Mouse (Mus musculus): ENCODE data around the gene Ppp1r14c. TPM values are rescaled to one million over a fixed set of nuclear protein-coding genes. Genes with fewer than 3 reads are reported as not detected.

The Ppp1r14c gene
- total RNA-seq (2021) = 10 to 100 TPM; 78.5 to 82.6 TPM
- long read RNA-seq, experiment 1, transcript Ppp1r14c-201 (4 exons, 2,617 nt) = major isoform, 148 of 157 reads
- long read RNA-seq, experiment 1, partial matches to known transcripts = 5 of 157 reads
- long read RNA-seq, experiment 1, other reads (novel, unspliced or antisense) = 2 of 157 reads
- long read RNA-seq, experiment 2, transcript Ppp1r14c-201 (4 exons, 2,617 nt) = major isoform, 170 of 179 reads
- long read RNA-seq, experiment 2, partial matches to known transcripts = 2 of 179 reads
- long read RNA-seq, experiment 2, other reads (novel, unspliced or antisense) = 4 of 179 reads

- Histone ChIP-seq H3K27ac (peak within 1 kb of the TSS; percentile 93), H3K4me3 (peak within 1 kb of the TSS; percentile 85)
- peak; percentile 75 for DNase-seq
- intact Hi-C loops (cut with DNase I) = loop anchor here (1.0 to 2.0 kb wide), 2 partner anchors 29 to 49 kb away; no protein-coding TSS in a partner anchor
- no peak for TF ChIP-seq CTCF (IDR thresholded peaks at IDR 0.05)
These were observed at the start of gene Ppp1r14c for GRCm38 (mm10) chr10:3366036-3366869. Gene Ppp1r14c (plus strand): TSS chr10:3366057.

- Histone ChIP-seq H3K27ac (no peak overlapping the region), H3K4me3 (no peak overlapping the region)
- TF ChIP-seq CTCF (IDR thresholded peaks at IDR 0.05) = no peak
- intact Hi-C loops (cut with DNase I) = no loop called here
- no peak for DNase-seq
These were observed 44.5 kb upstream of the Ppp1r14c start for GRCm38 (mm10) chr10:3321406-3321805.

GRCm38 (mm10) chr10:3325447-3325846, 40.4 kb upstream of the Ppp1r14c start:
- Histone ChIP-seq H3K27ac (no peak overlapping the region), H3K4me3 (no peak overlapping the region)
- TF ChIP-seq CTCF (IDR thresholded peaks at IDR 0.05) = peak; percentile 59
- intact Hi-C loops (cut with DNase I) = no loop called here
- peak; percentile 35 for DNase-seq

- intact Hi-C loops (cut with DNase I) = loop anchor here (1.0 to 5.0 kb wide), 2 partner anchors 198 to 609 kb away; no protein-coding TSS in a partner anchor
- H3K4me3 ChIP-seq = no peak overlapping the region
- TF ChIP-seq CTCF (IDR thresholded peaks at IDR 0.05) = no peak; the same call in 1 of the 2 replicates
- no peak overlapping the region for H3K27ac ChIP-seq
- peak; percentile 73 for DNase-seq
These were observed 33.0 kb upstream of the Ppp1r14c start for GRCm38 (mm10) chr10:3332880-3333279.

GRCm38 (mm10) chr10:3334570-3334969, 31.3 kb upstream of the Ppp1r14c start:
- TF ChIP-seq CTCF (IDR thresholded peaks at IDR 0.05) = no peak
- no peak overlapping the region for H3K4me3 ChIP-seq
- no peak for DNase-seq
- no peak overlapping the region for H3K27ac ChIP-seq
- intact Hi-C loops (cut with DNase I) = loop anchor here (5.0 kb wide), 1 partner anchor 608 kb away; no protein-coding TSS in a partner anchor

GRCm38 (mm10) chr10:3336729-3337329, 29.0 kb upstream of the Ppp1r14c start:
- H3K4me3 ChIP-seq = peak overlapping the region; percentile 4; the same call in 1 of the 2 replicates
- peak overlapping the region; percentile 92 for H3K27ac ChIP-seq
- intact Hi-C loops (cut with DNase I) = loop anchor here (1.0 to 5.0 kb wide), 2 partner anchors 29 to 80 kb away; partner anchors contain the start of gene Ppp1r14c
- peak; percentile 63 for DNase-seq
- no peak for TF ChIP-seq CTCF (IDR thresholded peaks at IDR 0.05)

GRCm38 (mm10) chr10:3337330-3337901, 28.4 kb upstream of the Ppp1r14c start:
- intact Hi-C loops (cut with DNase I) = loop anchor here (1.0 to 5.0 kb wide), 2 partner anchors 29 to 80 kb away; partner anchors contain the start of gene Ppp1r14c
- DNase-seq = peak; percentile 50
- Histone ChIP-seq H3K4me3 (peak overlapping the region; percentile 20), H3K27ac (peak overlapping the region; percentile 92)
- no peak for TF ChIP-seq CTCF (IDR thresholded peaks at IDR 0.05)

- TF ChIP-seq CTCF (IDR thresholded peaks at IDR 0.05) = no peak
- Histone ChIP-seq H3K27ac (no peak overlapping the region), H3K4me3 (no peak overlapping the region)
- intact Hi-C loops (cut with DNase I) = no loop called here
- no peak for DNase-seq
These were observed 20.2 kb upstream of the Ppp1r14c start for GRCm38 (mm10) chr10:3345706-3346105.

- H3K4me3 ChIP-seq = no peak overlapping the region
- H3K27ac ChIP-seq = no peak overlapping the region
- no peak for TF ChIP-seq CTCF (IDR thresholded peaks at IDR 0.05)
- no peak for DNase-seq
- intact Hi-C loops (cut with DNase I) = no loop called here
These were observed 6.3 kb upstream of the Ppp1r14c start for GRCm38 (mm10) chr10:3359531-3359930.

- H3K27ac ChIP-seq = peak overlapping the region; percentile 93
These were observed 204 bp upstream of the Ppp1r14c start for GRCm38 (mm10) chr10:3365671-3366035.

GRCm38 (mm10) chr10:3366870-3367431, 1.1 kb downstream of the Ppp1r14c start:
- H3K27ac ChIP-seq = peak overlapping the region; percentile 93
- intact Hi-C loops (cut with DNase I) = loop anchor here (1.0 to 2.0 kb wide), 2 partner anchors 30 to 48 kb away; no protein-coding TSS in a partner anchor
- peak; percentile 36; the same call in 1 of the 2 replicates for TF ChIP-seq CTCF (IDR thresholded peaks at IDR 0.05)
- peak overlapping the region; percentile 85 for H3K4me3 ChIP-seq
- peak; percentile 76 for DNase-seq

More at GRCm38 (mm10) chr10:3365671-3366035, 204 bp upstream of the Ppp1r14c start:
- H3K4me3 ChIP-seq = peak overlapping the region; percentile 85
- intact Hi-C loops (cut with DNase I) = loop anchor here (1.0 to 2.0 kb wide), 2 partner anchors 28 to 49 kb away; no protein-coding TSS in a partner anchor
- no peak for TF ChIP-seq CTCF (IDR thresholded peaks at IDR 0.05)
- DNase-seq = no peak

All from gastrocnemius, adult 2 months (tissue).